Mouse (Mus musculus) forebrain, embryonic 11.5 days (tissue): ENCODE measurements around the gene 0610030E20Rik. TPM values are rescaled to one million over a fixed set of nuclear protein-coding genes. Genes with fewer than 3 reads are reported as not detected.

Experiments used
- ATAC-seq: fragments of 200-750 bp; cut with Nextera tagmentation; replicated peaks from 2 replicates; pipeline ENCODE4 v1.8.0; 2017; ENCODE audit warnings: moderate TSS enrichment; ENCODE audit not compliant: low FRiP score
- DNase-seq: peaks from one replicate; pipeline ENCODE4 v3.0.0-alpha.2; 2017; ENCODE audit warnings: low spot score
- H3K27ac ChIP-seq: fragments of 300-500 bp; sonication (generic); 2 replicates; pipeline ENCODE4 v1.5.1; 2014; ENCODE audit warnings: low read depth, low read length
- H3K27me3 ChIP-seq: fragments of 300-500 bp; sonication (generic); 2 replicates; pipeline ENCODE4 v1.6.1; 2014; ENCODE audit warnings: mild to moderate bottlenecking, low read length, mixed read lengths; ENCODE audit not compliant: control insufficient read depth, insufficient read depth
- H3K36me3 ChIP-seq: fragments of 300-500 bp; sonication (generic); 2 replicates; pipeline ENCODE4 v1.6.1; 2014; ENCODE audit warnings: mild to moderate bottlenecking, low read length, moderate library complexity, mixed read lengths; ENCODE audit not compliant: control insufficient read depth, insufficient read depth
- H3K4me1 ChIP-seq: fragments of 300-500 bp; sonication (generic); replicated peaks from 2 replicates; pipeline ENCODE4 v1.6.1; 2014; ENCODE audit warnings: low read length, mixed read lengths; ENCODE audit not compliant: control insufficient read depth, insufficient read depth
- H3K4me2 ChIP-seq: fragments of 300-500 bp; sonication (generic); 2 replicates; pipeline ENCODE4 v1.6.1; 2014; ENCODE audit warnings: low read depth, mild to moderate bottlenecking, low read length, moderate library complexity, mixed read lengths; ENCODE audit not compliant: severe bottlenecking
- H3K4me3 ChIP-seq: fragments of 300-500 bp; sonication (generic); 2 replicates; pipeline ENCODE4 v1.5.1; 2014; ENCODE audit warnings: low read depth, low read length
- H3K9ac ChIP-seq: fragments of 300-500 bp; sonication (generic); 2 replicates; pipeline ENCODE4 v1.6.1; 2014; ENCODE audit warnings: low read length
- H3K9me3 ChIP-seq: fragments of 300-500 bp; sonication (generic); 2 replicates; pipeline ENCODE4 v1.6.1; 2016; ENCODE audit warnings: low read length, mixed read lengths; ENCODE audit not compliant: control insufficient read depth
- WGBS: fragments of 180-500 bp; shearing (Covaris S2); extraction: QIAGEN DNeasy Blood & Tissue Kit; methylation state at CpG from one replicate; pipeline ENCODE4 v1.1.7; 2014; 5-methylcytosine and 5-hydroxymethylcytosine counted together
- polyA plus RNA-seq: library from polyadenylated mRNA; unstranded; fragments of >200 nt; fragmentation: Nextera tagmentation; extraction: Ambion mirVana; gene quantifications from 2 replicates; pipeline ENCODE4 v1.2.1, GENCODE M21; 2014

Gene 0610030E20Rik
- polyA plus RNA-seq, 1 experiment from 2014 or later = 21.4 TPM

GRCm38 (mm10) chr6:72388791-72389329 is 41.7 kb downstream of the 0610030E20Rik start:
- H3K27me3 ChIP-seq = no peaks in the 10 kb centered on the region
- no peak overlapping the region for H3K9ac ChIP-seq
- no peak overlapping the region for H3K4me3 ChIP-seq
- no peak overlapping the region for H3K4me2 ChIP-seq
- ATAC-seq (no peak), DNase-seq (no peak)
- peaks cover 6% of the 10 kb centered on the region for H3K4me1 ChIP-seq
- H3K27ac ChIP-seq = no peak overlapping the region
- no peaks in the 10 kb centered on the region for H3K36me3 ChIP-seq
- WGBS = 89% methylated on average over 6 of the region's 6 CpGs
- H3K9me3 ChIP-seq = no peaks in the 10 kb centered on the region

DNA sequence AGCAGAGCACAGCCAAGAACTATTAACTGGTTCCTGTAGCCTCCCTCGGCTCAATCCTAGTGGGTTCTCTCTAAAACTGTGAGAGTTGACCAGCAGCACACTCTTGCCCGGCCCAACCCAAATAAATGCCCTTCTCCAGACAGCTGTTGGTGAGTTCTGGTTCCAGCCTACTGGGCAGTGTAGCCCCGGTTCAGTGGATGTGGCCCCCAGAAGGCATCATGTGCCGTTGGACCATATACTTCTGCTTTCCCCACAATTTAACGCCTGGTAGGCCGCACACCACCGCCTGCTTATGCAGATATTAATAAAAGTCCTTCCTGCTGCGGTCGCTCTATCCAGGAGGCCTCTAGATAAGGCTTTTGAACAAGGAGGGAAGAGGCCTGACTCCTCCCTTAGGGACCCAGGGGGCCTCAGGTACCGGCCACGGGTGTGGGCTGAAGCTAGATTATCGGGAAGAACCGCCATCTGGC is 42.4 kb downstream of the 0610030E20Rik start:
- DNase-seq (no peak), ATAC-seq (0 out of 2 replicates have a peak, but pooled peaks have one; percentile 18)
- H3K4me2 ChIP-seq = peak overlapping the region; percentile 64
- no peaks in the 10 kb centered on the region for H3K36me3 ChIP-seq
- H3K4me1 ChIP-seq = peaks cover 6% of the 10 kb centered on the region
- H3K9me3 ChIP-seq = no peaks in the 10 kb centered on the region
- H3K4me3 ChIP-seq = peak overlapping the region; percentile 37
- WGBS = 30% methylated on average over 13 of the region's 13 CpGs
- no peak overlapping the region for H3K27ac ChIP-seq
- no peaks in the 10 kb centered on the region for H3K27me3 ChIP-seq
- peak overlapping the region; percentile 48 for H3K9ac ChIP-seq

DNA sequence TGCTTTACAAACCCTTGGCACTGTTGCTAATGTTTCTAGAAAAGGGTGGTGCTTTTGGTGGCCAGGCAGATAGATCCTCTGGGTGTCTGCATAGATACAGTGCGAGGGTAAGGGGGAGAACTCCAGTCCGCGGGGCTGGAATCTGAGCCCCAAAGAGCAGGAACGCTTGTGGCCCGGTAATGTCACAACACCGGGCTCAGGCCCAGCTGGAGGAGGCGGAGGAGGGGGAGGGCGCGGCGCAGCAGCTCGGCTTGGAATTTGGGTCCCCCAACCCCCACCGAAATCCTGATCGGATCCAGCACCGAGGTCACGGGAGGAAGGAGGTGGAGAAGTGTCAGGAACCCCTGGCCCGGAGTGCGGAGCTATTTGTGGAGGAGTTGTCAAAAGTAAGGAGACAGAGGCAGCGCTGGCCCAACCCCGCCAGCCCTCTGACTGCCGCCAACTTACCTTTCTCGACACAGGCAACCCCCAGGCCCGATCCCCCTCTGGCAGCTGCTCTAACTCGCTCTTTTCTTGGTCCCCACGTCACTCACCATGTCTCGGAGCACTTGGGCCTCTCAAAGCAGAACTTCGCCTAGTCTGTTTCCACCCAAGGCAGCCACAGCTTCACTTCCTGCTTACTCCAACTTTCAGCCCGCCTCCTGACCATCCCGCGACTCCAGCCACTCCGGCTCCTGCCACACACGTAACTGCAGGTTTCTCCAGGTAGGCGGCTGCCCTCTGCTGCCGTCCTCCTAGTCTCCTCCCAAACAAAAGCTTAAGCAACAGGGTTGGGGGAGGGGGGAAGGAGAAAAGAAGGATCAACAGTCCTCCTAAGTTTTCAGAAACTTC is 43.0 kb downstream of the 0610030E20Rik start, which contains the start of gene Vamp8:
TSS of gene Vamp8 (minus strand) at position 763 of the 831 bp plus-strand sequence.
- no peaks in the 10 kb centered on the region for H3K36me3 ChIP-seq
- H3K4me2 ChIP-seq = peak within 1 kb of the TSS; percentile 64
- peak within 1 kb of the TSS; percentile 48 for H3K9ac ChIP-seq
- ATAC-seq (peak; percentile 51; the same call in 1 of the 2 replicates), DNase-seq (peak; percentile 69)
- peaks cover 6% of the 10 kb centered on the region for H3K4me1 ChIP-seq
- H3K4me3 ChIP-seq = peak within 1 kb of the TSS; percentile 37
- H3K9me3 ChIP-seq = no peaks in the 10 kb centered on the region
- H3K27me3 ChIP-seq = no peaks in the 10 kb centered on the region
- 1% methylated on average over 33 of the region's 33 CpGs for WGBS
- H3K27ac ChIP-seq = 0 out of 2 replicates have a peak within 1 kb of the TSS, but pooled peaks have one; percentile 25

DNA sequence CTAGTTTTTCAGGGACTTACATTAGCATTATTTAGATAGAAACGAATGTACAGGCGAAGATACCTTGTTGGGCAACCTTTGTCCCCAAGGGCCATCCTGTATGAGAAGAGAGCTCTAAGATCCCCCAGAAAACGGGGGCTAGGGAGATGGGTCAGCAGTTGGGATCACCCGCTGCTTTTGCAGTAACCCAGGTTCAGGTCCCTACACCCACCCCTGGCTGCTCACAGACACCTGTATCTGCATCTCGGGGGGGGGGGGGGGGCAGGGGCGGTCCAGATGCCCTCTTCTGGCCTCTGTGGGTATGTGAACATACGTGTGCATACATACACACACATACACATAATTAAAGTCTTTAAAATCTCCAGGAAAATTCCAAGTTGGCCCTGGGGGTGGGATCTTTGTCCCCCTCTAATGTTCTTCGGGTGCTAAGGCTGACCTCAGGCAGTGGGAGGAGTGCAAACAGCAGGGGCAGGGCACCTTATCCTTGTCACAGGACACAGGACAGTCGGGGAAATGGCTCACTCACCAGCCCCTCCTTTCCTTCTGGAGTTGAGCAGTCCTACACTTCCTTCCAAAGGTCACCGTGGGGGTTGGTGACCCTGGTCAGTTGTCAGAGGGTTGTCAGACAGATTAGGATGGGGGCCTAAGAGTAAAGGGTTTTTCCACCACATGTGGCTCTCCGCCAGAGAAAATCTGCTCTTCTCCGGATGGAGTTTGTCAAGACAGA is 43.8 kb downstream of the 0610030E20Rik start:
- WGBS = 20% methylated on average over 12 of the region's 12 CpGs
- Histone ChIP-seq H3K9ac (no peak overlapping the region), H3K4me1 (peaks cover 6% of the 10 kb centered on the region), H3K27me3 (no peaks in the 10 kb centered on the region), H3K27ac (no peak overlapping the region), H3K4me2 (peak overlapping the region; percentile 64), H3K9me3 (no peaks in the 10 kb centered on the region), H3K4me3 (peak overlapping the region; percentile 37; the same call in 1 of the 2 replicates), H3K36me3 (no peaks in the 10 kb centered on the region)
- ATAC-seq = peak; percentile 55; the same call in 1 of the 2 replicates
- DNase-seq = peak; percentile 60

DNA sequence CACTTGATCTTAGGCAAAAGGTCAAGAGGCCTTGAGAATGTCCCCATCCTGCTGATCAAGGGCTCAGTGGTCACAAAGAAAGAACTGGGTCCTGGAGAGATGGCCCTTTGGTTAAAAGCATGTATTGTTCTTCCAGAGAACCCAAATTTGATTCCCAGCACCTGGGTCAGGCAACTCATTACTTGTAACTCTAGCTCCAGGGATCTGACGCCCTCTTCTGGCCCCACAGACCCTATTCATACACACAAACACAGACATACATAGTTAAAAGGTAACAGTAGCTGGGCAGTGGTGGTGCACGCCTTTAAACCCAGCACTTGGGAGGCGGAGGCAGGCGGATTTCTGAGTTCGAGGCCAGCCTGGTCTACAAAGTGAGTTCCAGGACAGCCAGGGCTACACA is 45.2 kb downstream of the 0610030E20Rik start:
- no peak overlapping the region for H3K27ac ChIP-seq
- H3K27me3 ChIP-seq = no peaks in the 10 kb centered on the region
- WGBS = 87% methylated on average over 5 of the region's 5 CpGs
- H3K4me3 ChIP-seq = no peak overlapping the region
- DNase-seq (no peak), ATAC-seq (no peak)
- H3K4me1 ChIP-seq = peaks cover 6% of the 10 kb centered on the region
- no peaks in the 10 kb centered on the region for H3K36me3 ChIP-seq
- H3K4me2 ChIP-seq = no peak overlapping the region
- no peak overlapping the region for H3K9ac ChIP-seq
- no peaks in the 10 kb centered on the region for H3K9me3 ChIP-seq

DNA sequence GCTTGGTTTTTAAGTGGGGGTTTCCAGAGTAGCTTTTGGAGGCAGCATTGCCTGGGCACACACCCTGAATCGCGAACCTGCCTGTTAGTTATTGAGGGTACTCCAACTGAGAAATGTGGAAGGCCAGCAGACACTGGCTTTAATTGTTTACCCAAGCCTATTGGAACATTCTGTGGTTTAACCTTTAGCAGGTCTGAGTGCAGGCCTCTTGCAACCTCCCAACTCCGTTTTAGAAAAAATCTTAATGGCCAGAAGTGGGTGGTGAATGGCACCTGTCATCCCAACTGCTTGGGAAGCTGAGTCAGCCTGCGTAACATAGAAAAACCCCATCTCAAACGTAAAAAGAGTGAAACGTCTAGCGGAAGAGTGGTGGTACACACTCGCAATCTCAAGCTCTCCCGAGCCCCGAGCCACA is 49.7 kb downstream of the 0610030E20Rik start:
- DNase-seq = no peak
- Histone ChIP-seq H3K27me3 (no peaks in the 10 kb centered on the region), H3K27ac (no peak overlapping the region), H3K4me1 (no peaks in the 10 kb centered on the region), H3K4me3 (no peak overlapping the region), H3K9me3 (no peaks in the 10 kb centered on the region), H3K9ac (no peak overlapping the region), H3K4me2 (no peak overlapping the region), H3K36me3 (no peaks in the 10 kb centered on the region)
- ATAC-seq = no peak
- 83% methylated on average over 10 of the region's 10 CpGs for WGBS

- no peaks in the 10 kb centered on the region for H3K36me3 ChIP-seq
- no peak for DNase-seq
- ATAC-seq = no peak
- 68% methylated on average over 2 of the region's 2 CpGs for WGBS
- no peaks in the 10 kb centered on the region for H3K4me1 ChIP-seq
- H3K27me3 ChIP-seq = no peaks in the 10 kb centered on the region
- no peak overlapping the region for H3K27ac ChIP-seq
- no peaks in the 10 kb centered on the region for H3K9me3 ChIP-seq
- no peak overlapping the region for H3K4me2 ChIP-seq
- no peak overlapping the region for H3K9ac ChIP-seq
- H3K4me3 ChIP-seq = no peak overlapping the region
These were observed 52.9 kb downstream of the 0610030E20Rik start for GRCm38 (mm10) chr6:72399967-72400366.

- no peaks in the 10 kb centered on the region for H3K4me1 ChIP-seq
- 30% methylated on average over 7 of the region's 7 CpGs for WGBS
These were observed 54.8 kb downstream of the 0610030E20Rik start for GRCm38 (mm10) chr6:72401875-72402274.

More at GRCm38 (mm10) chr6:72401875-72402274, 54.8 kb downstream of the 0610030E20Rik start:
- no peak overlapping the region for H3K4me2 ChIP-seq
- H3K9me3 ChIP-seq = no peaks in the 10 kb centered on the region
- H3K27ac ChIP-seq = no peak overlapping the region
- DNase-seq (peak; percentile 79), ATAC-seq (no peak)
- no peaks in the 10 kb centered on the region for H3K27me3 ChIP-seq
- no peak overlapping the region for H3K4me3 ChIP-seq
- H3K36me3 ChIP-seq = no peaks in the 10 kb centered on the region
- H3K9ac ChIP-seq = no peak overlapping the region
